Mouse (Mus musculus) right cerebral cortex, postnatal 14 days (tissue): ENCODE measurements around the gene 1700113H08Rik.

Experiments
- DNase-seq: peaks from one replicate; pipeline ENCODE4 v3.0.0; 2022

Gene 1700113H08Rik

GRCm38 (mm10) chr10:87211046-87211445 lies 153.2 kb downstream of the 1700113H08Rik start:
- DNase-seq: no peak

GRCm38 (mm10) chr10:87212854-87213253 lies 155.0 kb downstream of the 1700113H08Rik start:
- no peak for DNase-seq

DNA sequence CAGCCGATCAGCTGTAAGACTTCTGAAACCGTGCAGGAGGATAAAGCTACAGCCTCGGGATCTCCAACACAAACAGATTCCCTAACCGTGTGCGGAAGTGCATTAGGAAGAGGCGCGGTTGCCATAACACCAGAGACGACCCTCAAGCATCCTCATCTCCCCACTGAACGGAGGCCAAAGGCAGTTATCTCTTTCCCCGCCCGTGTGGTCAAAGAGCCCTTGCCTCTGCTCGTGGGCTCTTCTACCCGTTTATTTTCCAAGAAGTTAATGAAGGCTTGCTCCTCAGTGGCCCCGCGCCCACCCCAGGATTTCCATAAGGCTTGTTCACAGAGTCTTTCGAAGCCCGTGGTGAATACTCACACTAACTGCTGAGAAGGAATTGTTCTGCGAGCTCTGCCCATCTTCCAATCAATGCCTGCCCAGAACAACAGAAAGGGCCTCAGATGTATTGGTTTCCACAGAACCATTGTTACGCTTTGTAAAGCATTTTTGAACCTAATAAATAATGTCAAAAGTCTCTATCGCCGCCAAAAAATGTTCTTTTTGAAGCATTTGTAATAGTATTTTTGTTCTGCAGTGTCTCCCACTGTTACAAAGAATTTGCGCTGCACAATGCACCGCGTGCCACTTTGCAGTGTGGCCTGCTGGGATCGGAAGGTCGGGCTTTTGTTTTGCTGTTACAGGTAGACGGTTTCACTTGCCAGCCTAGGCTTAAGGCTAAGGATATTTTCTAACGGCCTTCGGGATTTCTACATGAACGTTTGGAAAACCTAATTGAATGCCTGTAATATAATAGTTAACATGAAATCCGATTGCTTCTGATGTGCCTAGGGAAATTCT lies 172.4 kb downstream of the 1700113H08Rik start:
- no peak for DNase-seq

DNA sequence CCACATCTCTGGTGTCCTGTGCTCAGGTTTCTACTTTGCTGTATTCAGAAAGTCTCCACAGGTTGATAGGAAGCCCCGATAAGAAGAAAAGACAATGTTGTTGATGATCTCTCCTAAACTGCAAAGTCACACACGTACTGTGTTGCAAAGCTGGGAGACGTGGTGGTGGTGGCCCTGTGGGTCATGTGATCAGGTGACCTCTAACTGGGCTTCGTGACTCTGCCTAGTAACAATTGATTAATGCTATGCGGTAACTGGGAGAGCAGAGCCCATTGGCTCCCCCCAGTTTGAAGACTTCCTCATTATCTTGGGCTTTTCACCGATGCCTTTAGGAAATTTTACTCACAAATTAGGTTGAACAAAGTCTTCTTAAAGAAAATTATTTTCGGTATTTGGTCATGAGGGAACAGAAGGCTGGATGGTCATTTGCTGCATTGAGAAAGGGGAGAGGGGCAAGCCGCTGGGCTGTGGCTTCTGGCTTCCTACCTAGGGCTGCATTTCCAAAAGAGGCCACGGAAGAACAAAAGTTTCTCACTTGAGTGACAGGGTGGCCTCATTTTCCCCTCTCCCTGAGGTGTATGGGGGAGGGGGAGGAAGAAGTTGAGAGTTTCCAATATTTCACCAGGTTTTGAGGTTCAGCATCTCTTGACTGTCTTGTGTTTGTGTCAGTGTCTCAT lies 181.6 kb downstream of the 1700113H08Rik start:
- no peak for DNase-seq

- DNase-seq: no peak
These were observed 213.9 kb downstream of the 1700113H08Rik start for GRCm38 (mm10) chr10:87271724-87272123.

GRCm38 (mm10) chr10:87272133-87272622 lies 214.3 kb downstream of the 1700113H08Rik start:
- DNase-seq: no peak

GRCm38 (mm10) chr10:87275075-87275474 lies 217.2 kb downstream of the 1700113H08Rik start:
- DNase-seq: no peak
